Mouse (Mus musculus) E14TG2a.4 (cell line): ENCODE measurements around the gene Dysf.

Experiments used
- CTCF ChIP-seq: conservative IDR thresholded peaks from 2 replicates; pipeline ENCODE4 v1.5.1; 2014; ENCODE audit warnings: low read length
- NANOG ChIP-seq: IDR thresholded peaks from 2 replicates; pipeline ENCODE4 v1.6.1; 2014; ENCODE audit warnings: borderline replicate concordance, low read length, mixed read lengths

- TF ChIP-seq CTCF (no peak), NANOG (no peak)
These were observed 5.7 kb upstream of the Dysf start for GRCm38 (mm10) chr6:84002716-84003115.
